ENCODE assay signal across 21 mouse cellular contexts in the genomic region with DNA sequence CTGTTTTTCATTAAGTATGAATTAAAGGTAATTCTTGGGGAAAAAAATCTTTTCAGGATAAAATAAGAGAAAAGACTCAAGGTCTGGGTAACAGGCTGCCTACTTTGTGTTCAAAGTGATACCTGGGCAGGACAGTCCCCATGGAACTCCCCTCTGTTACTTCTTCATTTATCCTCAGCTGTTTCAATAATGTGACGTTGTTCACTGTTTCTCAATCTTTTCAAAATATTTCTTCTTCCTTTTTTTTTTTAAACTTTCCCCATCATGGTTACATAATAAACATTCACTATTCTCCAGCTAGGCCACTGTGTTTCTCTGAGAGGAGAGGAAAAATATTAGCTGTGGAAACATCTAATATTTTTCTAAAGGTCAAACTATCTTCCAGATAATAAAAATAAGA.
A peak's percentile ranks its signal among the peaks of the same experiment; 100 is the strongest.
DNase-seq lines count a peak whose midpoint lies in the region; ATAC-seq and TF ChIP-seq lines count a peak whose summit lies in the region.
"Had no signal": no experiment of that assay in that cellular context is flagged by ENCODE, and none has a peak within 500 bp of the region (broad histone marks: within the 10 kb centered on the region; RNA-seq: fewer than 3 reads in every experiment).

No protein-coding gene starts in this region.

- peak; percentile 75 for ATAC-seq in liver, postnatal 0 days
- peak; percentile 78 for ATAC-seq in granulocyte monocyte progenitor cell, adult 5-6 weeks (replicated peaks; ENCODE audit: poor library complexity, severe bottlenecking)
- ATAC-seq in monocyte, adult 5-6 weeks (replicated peaks; ENCODE audit: insufficient number of reproducible peaks, low FRiP score, low TSS enrichment, poor library complexity, severe bottlenecking): peak; percentile 41
- ATAC-seq in erythroblast, adult 5-6 weeks (replicated peaks; ENCODE audit: low FRiP score, poor library complexity, severe bottlenecking): no peak
- no peak for ATAC-seq in hindbrain, embryonic 12.5 days (ENCODE audit: low FRiP score)
- ATAC-seq: CD4-positive, CD25-positive, alpha-beta regulatory T cell, adult 4 months; forebrain, embryonic 15.5 days; intestine, embryonic 15.5 days had no signal

- dilution Hi-C loops in CH12.LX (cut with MboI; ENCODE audit: extremely low pct_ligation_motif_present, extremely low pct_unique_long_range_greater_than_20kb, low sequenced_read_pairs): no loop called here

- H3K79me2 ChIP-seq in CH12.LX (replicated peaks; ENCODE audit: control insufficient read depth, extremely low read depth, insufficient read depth, poor library complexity, severe bottlenecking): no peaks in the 10 kb centered on the region

- no peak for DNase-seq in liver, postnatal 0 days
- DNase-seq in liver (no peak), CH12.LX (ENCODE audit: extremely low read depth) (no peak)
- DNase-seq in kidney, postnatal 25 days: no peak
- DNase-seq: adrenal gland, postnatal 14 days; B cell, adult 2 months; cerebellum, adult 18-20 months; cerebellum, postnatal 10 days; embryo, embryonic 11 days; gastrocnemius, postnatal 10 days; heart, postnatal 4 days had no signal

- 28% methylated on average over 1 of the region's 1 CpGs for whole genome bisulfite sequencing in liver, postnatal 0 days (ENCODE audit: insufficient replicate concordance)
- WGBS in hindbrain, embryonic 12.5 days: 86% methylated on average over 1 of the region's 1 CpGs

- H3K27me3 ChIP-seq in liver, postnatal 0 days (ENCODE audit: insufficient read depth, low read length): no peaks in the 10 kb centered on the region
- no peaks in the 10 kb centered on the region for H3K27me3 ChIP-seq in CH12.LX (replicated peaks)
- H3K27me3 ChIP-seq in hindbrain, embryonic 12.5 days: no peaks in the 10 kb centered on the region
- H3K27me3 ChIP-seq: embryonic facial prominence, embryonic 15.5 days; forebrain, embryonic 15.5 days; heart, embryonic 13.5 days; intestine, embryonic 15.5 days had no signal

- H3K4me2 ChIP-seq in liver, postnatal 0 days (ENCODE audit: low read depth, low read length): no peak overlapping the region
- H3K4me2 ChIP-seq in CH12.LX (ENCODE audit: insufficient read depth, low read depth, poor library complexity, severe bottlenecking): no peak overlapping the region
- no peak overlapping the region for H3K4me2 ChIP-seq in hindbrain, embryonic 12.5 days (replicated peaks)
- H3K4me2 ChIP-seq: embryonic facial prominence, embryonic 15.5 days; forebrain, embryonic 15.5 days; heart, embryonic 13.5 days; hindbrain, embryonic 14.5 days; intestine, embryonic 15.5 days had no signal

- TF ChIP-seq EP300 in liver, postnatal 0 days (IDR thresholded peaks at IDR 0.05; ENCODE audit: low read depth): peak; percentile 35; the same call in 1 of the 2 replicates
- TF ChIP-seq EP300 in CH12.LX (IDR thresholded peaks at IDR 0.05; ENCODE audit: low read length): no peak

- no peak overlapping the region for H3K9ac ChIP-seq in liver, postnatal 0 days (replicated peaks)
- H3K9ac ChIP-seq in CH12.LX (ENCODE audit: insufficient read depth, low read depth): no peak overlapping the region
- H3K9ac ChIP-seq in hindbrain, embryonic 12.5 days: no peak overlapping the region
- H3K9ac ChIP-seq: embryonic facial prominence, embryonic 15.5 days; forebrain, embryonic 15.5 days; heart, embryonic 13.5 days; hindbrain, embryonic 14.5 days; intestine, embryonic 15.5 days had no signal

- no peak for TF ChIP-seq POLR2A in CH12.LX (IDR thresholded peaks at IDR 0.05; ENCODE audit: low read depth, low read length)

- TF ChIP-seq CTCF in liver, postnatal 0 days (IDR thresholded peaks at IDR 0.05; ENCODE audit: low read depth): no peak
- no peak for TF ChIP-seq CTCF in CH12.LX (conservative IDR thresholded peaks at IDR 0.05 in 1 of 2, IDR thresholded peaks at IDR 0.05 in 1 of 2; ENCODE audit: low read depth in 2 of 2, low read length in 2 of 2)

- no peak for TF ChIP-seq RAD21 in CH12.LX (IDR thresholded peaks at IDR 0.05; ENCODE audit: low read depth, low read length)

- H3K36me3 ChIP-seq in liver, postnatal 0 days (replicated peaks; ENCODE audit: insufficient read depth, low read length): no peaks in the 10 kb centered on the region
- H3K36me3 ChIP-seq in CH12.LX (replicated peaks in 1 of 2; ENCODE audit: control insufficient read depth in 1 of 2, insufficient read depth in 1 of 2, low read length in 1 of 2): no peaks in the 10 kb centered on the region
- H3K36me3 ChIP-seq in hindbrain, embryonic 12.5 days: no peaks in the 10 kb centered on the region
- H3K36me3 ChIP-seq: embryonic facial prominence, embryonic 15.5 days; forebrain, embryonic 15.5 days; heart, embryonic 13.5 days; intestine, embryonic 15.5 days had no signal

- H3K4me1 ChIP-seq in liver, postnatal 0 days (ENCODE audit: insufficient read depth): 0 out of 2 replicates have a peak, but pooled peaks cover 2% of the 10 kb centered on the region
- H3K4me1 ChIP-seq in CH12.LX (ENCODE audit: control insufficient read depth in 1 of 2, insufficient read depth in 2 of 2): peaks cover 0 to 11% of the 10 kb centered on the region in 2 experiments; a peak in 2 of 4 replicates
- H3K4me1 ChIP-seq in hindbrain, embryonic 12.5 days: no peaks in the 10 kb centered on the region
- H3K4me1 ChIP-seq: embryonic facial prominence, embryonic 15.5 days; forebrain, embryonic 15.5 days; intestine, embryonic 15.5 days had no signal

- no peak overlapping the region for H3K27ac ChIP-seq in liver, postnatal 0 days (ENCODE audit: low read depth)
- no peak overlapping the region for H3K27ac ChIP-seq in CH12.LX (ENCODE audit: insufficient read depth, low read depth)
- H3K27ac ChIP-seq in hindbrain, embryonic 12.5 days: no peak overlapping the region
- H3K27ac ChIP-seq: embryonic facial prominence, embryonic 15.5 days; forebrain, embryonic 15.5 days; heart, embryonic 13.5 days; hindbrain, embryonic 14.5 days; intestine, embryonic 15.5 days had no signal

- no peaks in the 10 kb centered on the region for H3K9me3 ChIP-seq in liver, postnatal 0 days (ENCODE audit: low read length)
- no peaks in the 10 kb centered on the region for H3K9me3 ChIP-seq in CH12.LX (replicated peaks; ENCODE audit: low read length)
- 0 out of 2 replicates have a peak, but pooled peaks cover 3% of the 10 kb centered on the region for H3K9me3 ChIP-seq in hindbrain, embryonic 12.5 days (replicated peaks)
- H3K9me3 ChIP-seq: embryonic facial prominence, embryonic 15.5 days; forebrain, embryonic 15.5 days; heart, embryonic 13.5 days; intestine, embryonic 15.5 days had no signal

- in situ Hi-C loops in CH12.LX (cut with MboI; ENCODE audit: low pct_ligation_motif_present, low pct_unique_long_range_greater_than_20kb, low sequenced_read_pairs): no loop called here

- H3K4me3 ChIP-seq in liver, postnatal 0 days (ENCODE audit: low read depth, low read length): no peak overlapping the region
- no peak overlapping the region for H3K4me3 ChIP-seq in CH12.LX (replicated peaks in 1 of 3; ENCODE audit: low read depth in 2 of 3, low read length in 2 of 3, poor library complexity in 1 of 3)
- H3K4me3 ChIP-seq in hindbrain, embryonic 12.5 days: no peak overlapping the region
- H3K4me3 ChIP-seq: embryonic facial prominence, embryonic 15.5 days; forebrain, embryonic 15.5 days; heart, embryonic 13.5 days; intestine, embryonic 15.5 days had no signal

TF ChIP-seq in CH12.LX, 34 proteins besides CTCF, POLR2A, EP300 and RAD21:
- TF ChIP-seq MAX (IDR thresholded peaks at IDR 0.05; ENCODE audit: low read length) (no peak), KAT2A (IDR thresholded peaks at IDR 0.05; ENCODE audit: insufficient replicate concordance, low read length) (no peak), ZNF384 (IDR thresholded peaks at IDR 0.05; ENCODE audit: low read depth, low read length) (peak; percentile 23; the same call in 1 of the 2 replicates)
TF ChIP-seq in CH12.LX: peak in this region for 1.

Comparison
In these comparisons a context has a peak if more than half of its experiments do, and no peak if none do; other contexts are left out.
1. ATAC-seq: peak in liver, postnatal 0 days (single experiment), granulocyte monocyte progenitor cell, adult 5-6 weeks (single experiment) and monocyte, adult 5-6 weeks (single experiment); none in erythroblast, adult 5-6 weeks (single experiment) and hindbrain, embryonic 12.5 days (single experiment).